Mouse (Mus musculus) cerebellum, adult 9-10 months (tissue): Measurements from ENCODE around the gene Fam217a.
"Not testable (repeated sequence)": the region's sequence is repeated elsewhere in the genome, so short reads cannot be mapped to it uniquely, and the experiment has no call there.

ENCODE experiments used
- DNase-seq: peaks from one replicate; pipeline ENCODE4 v3.0.0; 2022

The Fam217a gene

GRCm38 (mm10) chr13:34873801-34874681 is 50.1 kb downstream of the Fam217a start:
- peak; percentile 94 for DNase-seq

- DNase-seq: peak; percentile 72
Observed at GRCm38 (mm10) chr13:34864420-34865169, 59.5 kb downstream of the Fam217a start.

- DNase-seq: not testable (repeated sequence)
Observed at GRCm38 (mm10) chr13:34861166-34861565, 62.9 kb downstream of the Fam217a start.
